Mouse (Mus musculus): ENCODE data around the gene Hand2. TPM values are rescaled to one million over a fixed set of nuclear protein-coding genes. Genes with fewer than 3 reads are reported as not detected.

Hand2 gene
- total RNA-seq, 1 experiment from 2014 or later = 35.6 TPM

Other genes starting within 250 kb of the Hand2 start
- gene Scrg1, start 134.9 kb downstream of the Hand2 start, total RNA-seq (2021) = 0.52 and 0.94 TPM in 2 replicates
- 11.6 and 12.0 TPM in 2 replicates for gene Sap30, start 166.9 kb downstream of the Hand2 start, total RNA-seq (2021)
- gene Hmgb2, start 190.9 kb downstream of the Hand2 start, total RNA-seq (2021) = 56.5 and 57.5 TPM in 2 replicates

Data from adrenal gland, postnatal 14 days (tissue).